Mouse (Mus musculus) heart, postnatal 36 days (tissue): Measurements from ENCODE around the gene Zc3h7b. TPM values are rescaled to one million over a fixed set of nuclear protein-coding genes. Genes with fewer than 3 reads are reported as not detected.
"Not testable (repeated sequence)": the region's sequence is repeated elsewhere in the genome, so short reads cannot be mapped to it uniquely, and the experiment has no call there.

Experiments used
- DNase-seq, 2 experiments: peaks; one replicate each; pipeline ENCODE4 v3.0.0; 2021 to 2022
- intact Hi-C: fragments of 180-260 bp; cut with DNase I; formaldehyde crosslinking; loops from one replicate; pipeline ENCODE4 v1.15.1; 2025
- total RNA-seq, 2 experiments: library from RNA; stranded (reverse); gene quantifications; 2 replicates each; pipeline ENCODE4 v1.2.3; 2021

Zc3h7b gene
- total RNA-seq, 2 experiments from 2014 or later = 73.7 to 73.9 TPM

- intact Hi-C loops = loop anchor here (2.0 kb wide), 1 partner anchor 15 kb away; the partner anchor contains the start of genes Rangap1 and Zc3h7b
Observed at GRCm38 (mm10) chr15:81729792-81730635, 14.8 kb upstream of the Zc3h7b start.

GRCm38 (mm10) chr15:81735075-81735474, 9.8 kb upstream of the Zc3h7b start:
- no peak for DNase-seq
- intact Hi-C loops = loop anchor here (5.0 kb wide), 1 partner anchor 182 kb away; no protein-coding TSS in a partner anchor

More at GRCm38 (mm10) chr15:81729792-81730635, 14.8 kb upstream of the Zc3h7b start:
- DNase-seq = peak; percentile 94 to 95

GRCm38 (mm10) chr15:81739296-81739695, 5.6 kb upstream of the Zc3h7b start:
- intact Hi-C loops = loop anchor here (5.0 kb wide), 1 partner anchor 178 kb away; no protein-coding TSS in a partner anchor
- DNase-seq = no peak

- intact Hi-C loops = loop anchor here (5.0 kb wide), 1 partner anchor 177 kb away; no protein-coding TSS in a partner anchor
- no peak for DNase-seq
Observed at GRCm38 (mm10) chr15:81739924-81740323, 4.9 kb upstream of the Zc3h7b start.

- DNase-seq, intact Hi-C loops: not testable (repeated sequence)
Observed at GRCm38 (mm10) chr15:81742368-81742767, 2.5 kb upstream of the Zc3h7b start.

GRCm38 (mm10) chr15:81745601-81746114, 801 bp downstream of the Zc3h7b start:
- DNase-seq = peak; percentile 68 to 69
- intact Hi-C loops = loop anchor here (2.0 kb wide), 2 partner anchors 15 to 55 kb away; no protein-coding TSS in a partner anchor

- intact Hi-C loops = no loop called here
- peak; percentile 35 to 45 for DNase-seq
Observed at GRCm38 (mm10) chr15:81749742-81750141, 4.9 kb downstream of the Zc3h7b start.

GRCm38 (mm10) chr15:81753669-81754068, 8.8 kb downstream of the Zc3h7b start:
- intact Hi-C loops = no loop called here

GRCm38 (mm10) chr15:81758701-81759100, 13.8 kb downstream of the Zc3h7b start:
- intact Hi-C loops = no loop called here
- no peak for DNase-seq

More at GRCm38 (mm10) chr15:81753669-81754068, 8.8 kb downstream of the Zc3h7b start:
- no peak for DNase-seq

- intact Hi-C loops = no loop called here
- DNase-seq = no peak
Observed at GRCm38 (mm10) chr15:81759542-81759941, 14.7 kb downstream of the Zc3h7b start.

- intact Hi-C loops = no loop called here
- DNase-seq = no peak
Observed at GRCm38 (mm10) chr15:81760361-81761079, 15.7 kb downstream of the Zc3h7b start.

GRCm38 (mm10) chr15:81761381-81761780, 16.5 kb downstream of the Zc3h7b start:
- DNase-seq = no peak
- intact Hi-C loops = no loop called here

- intact Hi-C loops = no loop called here
- DNase-seq = no peak
Observed at GRCm38 (mm10) chr15:81761959-81762358, 17.1 kb downstream of the Zc3h7b start.

GRCm38 (mm10) chr15:81764573-81764972, 19.7 kb downstream of the Zc3h7b start:
- intact Hi-C loops = no loop called here
- no peak for DNase-seq

GRCm38 (mm10) chr15:81765651-81766050, 20.8 kb downstream of the Zc3h7b start:
- intact Hi-C loops = no loop called here

GRCm38 (mm10) chr15:81766439-81766838, 21.6 kb downstream of the Zc3h7b start:
- DNase-seq = no peak
- intact Hi-C loops = no loop called here

More at GRCm38 (mm10) chr15:81765651-81766050, 20.8 kb downstream of the Zc3h7b start:
- no peak for DNase-seq

GRCm38 (mm10) chr15:81769037-81769436, 24.2 kb downstream of the Zc3h7b start:
- intact Hi-C loops = no loop called here
- DNase-seq = no peak

- intact Hi-C loops = no loop called here
- DNase-seq = peak in 1 of 2 experiments; percentile 14
Observed at GRCm38 (mm10) chr15:81772431-81773120, 27.7 kb downstream of the Zc3h7b start.

- DNase-seq = peak; percentile 42 to 58
- intact Hi-C loops = no loop called here
Observed at GRCm38 (mm10) chr15:81774505-81775171, 29.8 kb downstream of the Zc3h7b start.
